Mouse (Mus musculus): ENCODE measurements around the gene Dxo. TPM values are rescaled to one million over a fixed set of nuclear protein-coding genes. Genes with fewer than 3 reads are reported as not detected.

Gene Dxo
- total RNA-seq, 2 experiments from 2014 or later, result 35.9 to 39.3 TPM

DNA sequence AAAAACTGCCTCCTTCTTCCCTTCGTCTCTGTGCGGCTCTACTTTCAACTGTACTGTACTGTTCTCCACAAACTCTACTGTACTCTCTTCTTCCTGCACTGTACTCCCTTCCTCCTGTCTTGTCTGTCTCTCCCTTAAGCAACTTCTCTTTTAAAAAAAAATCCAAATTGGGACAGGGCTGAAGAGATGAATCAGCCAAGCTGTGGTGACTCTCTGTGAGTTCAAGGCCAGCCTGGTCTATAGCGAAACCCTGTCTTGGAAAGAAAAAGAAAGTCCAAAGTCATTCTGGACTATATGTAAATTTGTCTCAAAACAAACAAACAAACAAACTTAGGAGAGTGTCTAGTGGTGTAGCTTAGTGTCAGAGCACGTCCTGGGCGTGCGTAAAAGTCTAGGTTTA lies 37.5 kb downstream of the Dxo start:
- no peak for DNase-seq (ENCODE audit: low spot score in 2 of 2)

DNA sequence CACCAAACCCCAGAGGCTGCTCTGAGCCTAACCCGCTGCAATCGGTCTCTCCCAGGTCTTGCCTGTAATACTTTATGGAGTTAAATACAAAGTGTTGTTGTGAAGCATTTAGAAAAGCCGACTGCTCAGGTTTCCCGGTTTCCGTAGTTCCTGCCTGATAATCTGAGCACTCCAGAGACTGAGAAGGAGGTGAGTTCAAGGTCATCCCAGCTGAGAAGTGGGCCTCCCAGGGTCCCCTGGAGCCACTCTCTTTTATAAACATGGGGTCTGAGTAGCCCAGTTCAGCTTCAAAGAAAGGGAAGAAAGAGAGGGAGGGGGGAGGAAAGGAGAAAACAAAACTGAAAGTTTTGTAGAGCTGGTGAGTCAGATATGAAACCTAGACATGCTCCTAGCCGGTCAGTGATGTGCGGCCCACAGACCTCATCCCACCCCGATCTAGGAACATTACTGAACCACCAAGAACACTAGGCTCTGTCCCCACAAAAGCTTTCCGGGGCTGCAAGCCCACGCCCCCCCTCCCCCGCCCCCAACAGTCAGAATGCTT lies 42.6 kb downstream of the Dxo start, which contains the start of gene Zbtb12:
Zbtb12 (plus strand) TSS at position 148 of the 544 bp plus-strand sequence.
- DNase-seq (ENCODE audit: low spot score in 2 of 2), result no peak

DNA sequence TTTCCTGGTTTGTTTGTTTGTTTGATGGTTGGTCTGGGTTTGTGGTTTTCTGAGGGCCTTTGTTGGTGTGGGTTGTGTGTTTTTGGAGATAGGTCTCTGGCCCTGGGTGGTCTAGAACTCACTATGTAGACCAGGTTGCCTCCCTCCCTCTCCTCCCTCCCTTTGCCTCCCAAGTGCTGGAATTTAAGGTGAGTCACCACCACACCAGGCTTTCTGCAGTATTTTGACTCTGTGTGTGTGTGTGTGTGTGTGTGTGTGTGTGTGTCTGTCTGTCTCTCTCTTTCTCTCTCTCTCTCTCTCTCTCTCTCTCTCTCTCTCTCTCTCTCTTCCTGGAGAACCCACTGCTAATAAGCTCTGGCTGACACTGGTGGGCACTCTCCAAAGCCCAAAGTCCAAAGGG lies 44.3 kb downstream of the Dxo start:
- no peak for DNase-seq (ENCODE audit: low spot score in 2 of 2)

DNA sequence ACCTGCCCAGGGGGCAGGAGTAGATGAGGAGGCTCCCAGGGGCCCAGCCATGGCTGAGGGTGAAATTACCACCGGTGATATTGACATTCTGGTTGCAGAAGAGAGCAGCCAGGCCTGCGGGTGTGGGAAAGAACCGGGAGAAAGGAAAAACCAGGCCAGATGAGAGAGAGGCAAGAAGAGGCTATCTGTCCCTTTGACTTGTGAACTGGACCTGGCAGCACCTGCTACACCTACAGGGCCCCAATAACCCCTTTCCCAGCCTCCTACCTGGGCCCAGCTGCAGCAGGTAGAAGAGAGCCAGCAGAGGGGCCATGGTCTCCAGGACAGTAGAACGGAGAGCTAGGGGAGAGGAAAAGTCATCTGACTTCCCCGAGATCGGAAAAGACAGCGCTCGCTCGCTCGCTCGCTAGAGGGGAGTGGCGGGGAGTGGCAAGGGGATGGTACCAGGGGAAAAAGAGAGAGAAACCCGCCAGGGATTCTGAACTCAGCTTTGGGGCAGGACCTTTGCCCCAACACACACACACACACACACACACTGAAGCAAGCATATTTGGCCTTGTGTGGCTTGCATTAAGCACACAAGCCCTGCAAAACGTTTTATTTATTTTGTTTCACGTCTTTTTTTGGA lies 45.0 kb downstream of the Dxo start, which contains the start of gene Gm20547:
Gm20547 (minus strand) TSS at position 360 of the 628 bp plus-strand sequence.
- DNase-seq (ENCODE audit: low spot score in 2 of 2), result no peak

DNA sequence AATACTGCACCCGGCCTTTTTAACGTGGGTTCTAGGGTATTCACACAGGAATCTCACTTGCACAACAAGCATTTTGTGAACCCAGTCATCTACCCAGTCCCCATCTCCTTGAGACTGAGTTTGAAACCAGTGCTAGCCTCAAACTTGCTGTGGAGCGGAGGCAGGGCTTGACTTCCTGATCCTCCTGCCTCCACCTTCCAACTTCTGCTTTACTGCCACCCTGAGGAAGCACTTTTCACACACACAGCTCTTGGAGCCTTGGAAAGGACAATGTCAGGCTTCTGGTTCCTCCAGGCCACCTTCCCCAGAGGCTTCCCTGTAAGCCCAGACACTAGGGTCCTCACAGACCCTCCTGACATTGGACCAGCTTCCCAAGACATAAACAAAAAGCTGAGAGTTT lies 46.5 kb downstream of the Dxo start:
- no peak for DNase-seq (ENCODE audit: low spot score in 2 of 2)

DNA sequence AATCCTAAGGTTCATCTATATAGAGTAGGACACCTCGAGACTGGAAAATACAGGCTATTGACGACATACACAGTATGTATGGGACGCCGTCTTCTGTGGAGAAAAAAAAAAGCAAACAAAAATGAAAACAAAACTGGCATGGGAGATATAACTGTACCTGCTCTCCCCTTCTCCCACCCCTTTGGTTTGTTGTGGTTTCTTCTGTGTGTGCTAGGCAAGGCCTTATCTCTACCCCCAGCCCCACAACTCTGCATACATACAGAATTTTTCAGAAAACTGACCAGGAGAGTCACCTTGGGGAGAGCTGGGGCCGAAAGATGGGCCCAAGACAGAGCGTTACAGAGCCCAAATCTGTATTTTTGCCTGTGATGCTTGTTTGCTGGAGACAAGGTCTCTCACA lies 47.9 kb downstream of the Dxo start:
- DNase-seq (ENCODE audit: low spot score in 2 of 2), result no peak

DNA sequence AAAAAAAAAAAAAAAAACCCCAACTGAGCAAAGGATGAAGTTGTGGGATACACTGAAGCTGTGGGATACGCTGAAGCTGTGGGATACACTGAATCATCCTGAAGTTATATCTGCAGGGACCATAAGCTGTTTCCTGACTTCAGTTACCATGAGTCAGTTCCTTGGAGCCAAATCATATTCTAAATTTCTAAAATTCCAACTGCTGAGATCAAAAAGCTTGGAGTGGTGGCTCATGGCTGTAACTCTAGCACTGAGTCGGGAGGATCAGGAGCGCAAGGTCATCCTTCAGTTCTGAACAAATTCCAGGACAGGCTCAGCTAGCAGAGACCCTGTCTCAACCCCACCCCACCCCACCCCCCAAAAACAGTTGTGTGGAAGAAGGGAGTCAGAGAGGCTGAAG lies 48.8 kb downstream of the Dxo start:
- no peak for DNase-seq (ENCODE audit: low spot score in 2 of 2)

DNA sequence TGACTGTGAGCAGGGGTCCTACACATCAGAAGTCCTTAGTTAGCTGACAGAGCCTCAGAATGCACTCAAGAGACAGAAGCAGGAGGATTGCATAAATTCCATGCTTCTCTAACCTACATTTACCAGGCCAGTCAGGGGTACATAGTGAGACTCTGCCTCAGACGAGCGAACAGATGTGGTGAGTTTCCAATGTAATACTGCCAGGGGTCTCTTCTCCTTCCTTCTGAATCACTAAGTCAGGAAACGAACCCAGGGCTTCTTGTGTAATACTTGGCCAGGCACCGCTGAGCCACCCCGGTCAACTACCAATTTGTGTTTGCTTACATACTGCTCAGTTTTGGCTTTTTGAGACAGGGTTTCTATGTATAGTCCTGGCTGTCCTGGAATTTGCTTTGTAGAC lies 51.1 kb downstream of the Dxo start:
- DNase-seq (ENCODE audit: low spot score in 2 of 2), result no peak

Small RNA genes within 50 kb of the gene (microRNA-seq; reads per million reads assigned to microRNA genes)
- gene Mir6970 (4.5 to 5.2 reads per million in 2 experiments), gene Mir6971 (2.8 to 4.5 reads per million in 2 experiments), gene Mir6972 (0 reads per million in 2 experiments)

Other genes with a start within 250 kb of the Dxo start
- gene Gpsm3, start 247.2 kb upstream of the Dxo start, total RNA-seq (2021), result 1 to 10 TPM; 3.1 to 3.5 TPM
- 10 to 100 TPM; 43.5 to 52.7 TPM for gene Pbx2, start 245.8 kb upstream of the Dxo start, total RNA-seq (2021)
- gene Ager, start 239.2 kb upstream of the Dxo start, total RNA-seq (2021), result 1 to 10 TPM; 1.2 to 1.5 TPM
- gene Rnf5, start 233.3 kb upstream of the Dxo start, total RNA-seq (2021), result 10 to 100 TPM; 85.7 to 92.9 TPM
- gene Agpat1, start 232.8 kb upstream of the Dxo start, total RNA-seq (2021), result 100 to 1,000 TPM; 156 to 167 TPM
- 1 to 10 TPM; 4.3 to 8.7 TPM for gene Egfl8, start 221.0 kb upstream of the Dxo start, total RNA-seq (2021)
- 10 to 100 TPM; 36.6 to 42.2 TPM for gene Ppt2, start 208.5 kb upstream of the Dxo start, total RNA-seq (2021)
- gene Prrt1, start 207.5 kb upstream of the Dxo start, total RNA-seq (2021), result 100 to 1,000 TPM; 248 to 266 TPM
- gene Fkbpl, start 192.3 kb upstream of the Dxo start, total RNA-seq (2021), result 10 to 100 TPM; 16.0 to 17.1 TPM
- 10 to 100 TPM; 80.0 to 81.9 TPM for gene Atf6b, start 189.9 kb upstream of the Dxo start, total RNA-seq (2021)
- 1 to 10 TPM; 4.6 to 5.4 TPM for gene Tnxb, start 166.5 kb upstream of the Dxo start, total RNA-seq (2021)
- 10 to 100 TPM; 11.6 to 14.0 TPM for gene C4b, start 93.1 kb upstream of the Dxo start, total RNA-seq (2021)
- gene Cyp21a1, start 32.5 kb upstream of the Dxo start, total RNA-seq (2021), result not detected
- gene Stk19, start 74 bp upstream of the Dxo start, total RNA-seq (2021), result 10 to 100 TPM; 59.6 to 62.9 TPM
- 10 to 100 TPM; 70.8 to 76.4 TPM for gene Skiv2l, start 13.2 kb downstream of the Dxo start, total RNA-seq (2021)
- gene Nelfe, start 13.4 kb downstream of the Dxo start, total RNA-seq (2021), result 10 to 100 TPM; 29.6 to 30.9 TPM
- under 1 TPM in 1 of 2 experiments, not detected in 1; 0.23 TPM for gene Cfb, start 25.5 kb downstream of the Dxo start, total RNA-seq (2021)
- gene Zbtb12, start 42.5 kb downstream of the Dxo start, total RNA-seq (2021), result 1 to 10 TPM; 6.4 to 8.1 TPM
- gene Gm20547, start 45.0 kb downstream of the Dxo start, total RNA-seq (2021), result not detected
- gene C2, start 61.2 kb downstream of the Dxo start, total RNA-seq (2021), result 1 to 10 TPM; 2.0 to 3.7 TPM
- gene Ehmt2, start 61.5 kb downstream of the Dxo start, total RNA-seq (2021), result 100 to 1,000 TPM; 168 to 173 TPM
- under 1 TPM; 0.18 to 0.38 TPM for gene Slc44a4, start 77.4 kb downstream of the Dxo start, total RNA-seq (2021)
- gene Neu1, start 94.2 kb downstream of the Dxo start, total RNA-seq (2021), result 10 to 100 TPM; 31.9 to 32.9 TPM
- 10 to 100 TPM; 12.5 TPM for gene Hspa1b, start 122.2 kb downstream of the Dxo start, total RNA-seq (2021)
- gene Gm20481, start 132.9 kb downstream of the Dxo start, total RNA-seq (2021), result not detected
- gene Hspa1a, start 135.1 kb downstream of the Dxo start, total RNA-seq (2021), result 10 to 100 TPM; 12.4 to 13.1 TPM
- under 1 TPM; 0.38 to 0.44 TPM for gene Hspa1l, start 135.7 kb downstream of the Dxo start, total RNA-seq (2021)
- gene Lsm2, start 144.8 kb downstream of the Dxo start, total RNA-seq (2021), result 10 to 100 TPM; 19.4 to 25.0 TPM
- 10 to 100 TPM; 52.9 to 55.9 TPM for gene Vars, start 164.0 kb downstream of the Dxo start, total RNA-seq (2021)
- under 1 TPM; 0.14 to 0.21 TPM for gene Vwa7, start 179.6 kb downstream of the Dxo start, total RNA-seq (2021)
- gene Sapcd1, start 191.0 kb downstream of the Dxo start, total RNA-seq (2021), result 1 to 10 TPM; 1.8 to 2.6 TPM
- 1 to 10 TPM in 1 of 2 experiments, under 1 TPM in 1; 0.79 to 1.9 TPM for gene Msh5, start 209.7 kb downstream of the Dxo start, total RNA-seq (2021)
- 10 to 100 TPM; 11.7 to 14.8 TPM for gene Clic1, start 212.9 kb downstream of the Dxo start, total RNA-seq (2021)
- 10 to 100 TPM; 26.4 to 33.1 TPM for gene Ddah2, start 222.0 kb downstream of the Dxo start, total RNA-seq (2021)
- gene Ly6g6c, start 228.4 kb downstream of the Dxo start, total RNA-seq (2021), result not detected
- not detected for gene Mpig6b, start 229.2 kb downstream of the Dxo start, total RNA-seq (2021)
- 1 to 10 TPM; 1.6 to 1.8 TPM for gene Ly6g6e, start 239.9 kb downstream of the Dxo start, total RNA-seq (2021)
- 1 to 10 TPM; 1.2 to 2.6 TPM for gene Ly6g6d, start 241.0 kb downstream of the Dxo start, total RNA-seq (2021)
- not detected for gene Ly6g6f, start 248.6 kb downstream of the Dxo start, total RNA-seq (2021)

All from layer of hippocampus, postnatal 14 days (tissue).